Mouse (Mus musculus) G1E (cell line): ENCODE measurements around the gene Dip2b. TPM values are rescaled to one million over a fixed set of nuclear protein-coding genes. Genes with fewer than 3 reads are reported as not detected.
"Not testable (repeated sequence)": the region's sequence is repeated elsewhere in the genome, so short reads cannot be mapped to it uniquely, and the experiment has no call there.

Experiments used
- ATAC-seq: 2 replicates; pipeline ENCODE4 v1.8.0; 2016; ENCODE audit warnings: mild to moderate bottlenecking; ENCODE audit not compliant: insufficient number of reproducible peaks, poor library complexity, low FRiP score, severe bottlenecking; ENCODE audit errors: extremely low read depth
- DNase-seq: peaks from one replicate; pipeline ENCODE4 v3.0.0; 2012; ENCODE audit warnings: low spot score
- H3K27me3 ChIP-seq: 2 replicates; pipeline ENCODE4 v1.6.1; 2012; ENCODE audit warnings: mild to moderate bottlenecking, low read length, inconsistent platforms; ENCODE audit not compliant: insufficient read depth
- H3K36me3 ChIP-seq: replicated peaks from 2 replicates; pipeline ENCODE3; 2012; ENCODE audit warnings: mild to moderate bottlenecking, inconsistent platforms
- H3K4me1 ChIP-seq: 2 replicates; pipeline ENCODE4 v1.6.1; 2012; ENCODE audit warnings: low read depth, low read length, inconsistent platforms, mixed read lengths; ENCODE audit not compliant: insufficient read depth
- H3K4me3 ChIP-seq: 2 replicates; pipeline ENCODE4 v1.5.1; 2012; ENCODE audit warnings: low read depth, mild to moderate bottlenecking, inconsistent platforms, low read length, moderate library complexity, mixed read lengths
- H3K9me3 ChIP-seq: replicated peaks from 2 replicates; pipeline ENCODE4 v1.6.1; 2012; ENCODE audit warnings: inconsistent platforms
- CTCF ChIP-seq: IDR thresholded peaks from 2 replicates; pipeline ENCODE4 v1.5.1; 2012; ENCODE audit warnings: low read depth, low read length, inconsistent platforms, mixed read lengths
- GATA1 ChIP-seq: IDR thresholded peaks from 2 replicates; pipeline ENCODE4 v1.6.1; 2012; ENCODE audit warnings: borderline replicate concordance, low read length, inconsistent platforms, mixed read lengths
- GATA2 ChIP-seq: IDR thresholded peaks from 2 replicates; pipeline ENCODE4 v1.6.1; 2012; ENCODE audit warnings: low read depth, low read length, inconsistent platforms, borderline replicate concordance
- POLR2AphosphoS5 ChIP-seq: IDR thresholded peaks from 2 replicates; pipeline ENCODE4 v1.6.1; 2012; ENCODE audit warnings: low read depth, low read length, inconsistent platforms; ENCODE audit not compliant: insufficient replicate concordance
- TAL1 ChIP-seq: conservative IDR thresholded peaks from 2 replicates; pipeline ENCODE4 v1.6.1; 2012; ENCODE audit warnings: low read depth, low read length, inconsistent platforms, mixed read lengths
- polyA plus RNA-seq: library from polyadenylated mRNA; stranded (reverse); fragments of >175 nt; gene quantifications from 2 replicates; pipeline ENCODE4 v1.2.3, GENCODE M21; 2012
- total RNA-seq, 2 experiments: library from RNA; stranded (forward) in 1 of 2; stranded (reverse) in 1 of 2; fragments of 200-1000 nt in 1 of 2; fragments of >200 nt in 1 of 2; fragmentation: Nextera tagmentation in 1 of 2; gene quantifications; 2 replicates each; pipeline ENCODE4 v1.2.3; 2014 to 2017

Gene Dip2b
- total and polyA plus RNA-seq, 3 experiments: 4.4 to 36.8 (median 21.8) TPM

GRCm38 (mm10) chr15:100258646-100259425 is 220.4 kb downstream of the Dip2b start:
- DNase-seq (no peak), ATAC-seq (no peak)
- Histone ChIP-seq H3K4me3 (no peak overlapping the region), H3K4me1 (peaks cover 3% of the 10 kb centered on the region; the same call in 1 of the 2 replicates), H3K36me3 (peaks cover 71% of the 10 kb centered on the region), H3K9me3 (no peaks in the 10 kb centered on the region), H3K27me3 (no peaks in the 10 kb centered on the region)
- TF ChIP-seq GATA2 (no peak), CTCF (no peak), POLR2AphosphoS5 (no peak), GATA1 (no peak), TAL1 (no peak)

- not testable (repeated sequence) for ATAC-seq
Observed at GRCm38 (mm10) chr15:100260351-100260750, 221.9 kb downstream of the Dip2b start.

GRCm38 (mm10) chr15:100263246-100263905 is 224.9 kb downstream of the Dip2b start:
- no peak overlapping the region for H3K4me3 ChIP-seq
- TF ChIP-seq CTCF (no peak), GATA1 (no peak), GATA2 (no peak), TAL1 (no peak), POLR2AphosphoS5 (no peak)
- peaks cover 8% of the 10 kb centered on the region for H3K4me1 ChIP-seq
- no peaks in the 10 kb centered on the region; the same call in 1 of the 2 replicates for H3K9me3 ChIP-seq
- peaks cover 27% of the 10 kb centered on the region for H3K36me3 ChIP-seq
- DNase-seq (peak; percentile 9), ATAC-seq (no peak; the same call in 1 of the 2 replicates)
- no peaks in the 10 kb centered on the region for H3K27me3 ChIP-seq

More at GRCm38 (mm10) chr15:100260351-100260750, 221.9 kb downstream of the Dip2b start:
- H3K4me3 ChIP-seq, H3K4me1 ChIP-seq, H3K9me3 ChIP-seq, H3K27me3 ChIP-seq, DNase-seq: not testable (repeated sequence)
- H3K36me3 ChIP-seq: peaks cover 56% of the 10 kb centered on the region

GRCm38 (mm10) chr15:100265586-100266325 is 227.3 kb downstream of the Dip2b start:
- no peak for TF ChIP-seq TAL1
- TF ChIP-seq POLR2AphosphoS5: no peak
- TF ChIP-seq GATA1: no peak
- TF ChIP-seq GATA2: no peak
- TF ChIP-seq CTCF: no peak
- peaks cover 8% of the 10 kb centered on the region for H3K4me1 ChIP-seq
- H3K27me3 ChIP-seq: 0 out of 2 replicates have a peak, but pooled peaks cover 2% of the 10 kb centered on the region
- no peak for DNase-seq
- peaks cover 16% of the 10 kb centered on the region for H3K36me3 ChIP-seq
- H3K9me3 ChIP-seq: no peaks in the 10 kb centered on the region; the same call in 1 of the 2 replicates
- ATAC-seq: no peak
- H3K4me3 ChIP-seq: no peak overlapping the region

- H3K9me3 ChIP-seq: no peaks in the 10 kb centered on the region; the same call in 1 of the 2 replicates
- TF ChIP-seq CTCF: no peak
- TF ChIP-seq POLR2AphosphoS5: no peak
- no peak for TF ChIP-seq GATA1
- TF ChIP-seq GATA2: no peak
- no peak for TF ChIP-seq TAL1
Observed at GRCm38 (mm10) chr15:100268916-100269315, 230.5 kb downstream of the Dip2b start.

More at GRCm38 (mm10) chr15:100268916-100269315, 230.5 kb downstream of the Dip2b start:
- no peaks in the 10 kb centered on the region for H3K36me3 ChIP-seq
- peaks cover 5% of the 10 kb centered on the region for H3K4me1 ChIP-seq
- DNase-seq (no peak), ATAC-seq (no peak)
- H3K4me3 ChIP-seq: no peak overlapping the region
- peaks cover 2% of the 10 kb centered on the region; the same call in 1 of the 2 replicates for H3K27me3 ChIP-seq

Other genes starting within 250 kb of the Dip2b start
- not detected in 2 replicates for gene Lima1, start 163.2 kb upstream of the Dip2b start, total RNA-seq (2014; fragmentation: Nextera tagmentation)
- gene Lima1, start 163.2 kb upstream of the Dip2b start, total RNA-seq (2017): 0.06 and 0.87 TPM in 2 replicates
- gene Lima1, start 163.2 kb upstream of the Dip2b start, polyA plus RNA-seq: 0.01 TPM in 1 of 2 replicates, not detected in the other
- not detected in 2 replicates for gene Fam186a, start 71.6 kb upstream of the Dip2b start, total RNA-seq (2014; fragmentation: Nextera tagmentation)
- gene Fam186a, start 71.6 kb upstream of the Dip2b start, total RNA-seq (2017): 0.06 and 0.16 TPM in 2 replicates
- not detected in 2 replicates for gene Fam186a, start 71.6 kb upstream of the Dip2b start, polyA plus RNA-seq
- 200 and 207 TPM in 2 replicates for gene Larp4, start 68.6 kb upstream of the Dip2b start, total RNA-seq (2014; fragmentation: Nextera tagmentation)
- 68.8 and 85.3 TPM in 2 replicates for gene Larp4, start 68.6 kb upstream of the Dip2b start, total RNA-seq (2017)
- gene Larp4, start 68.6 kb upstream of the Dip2b start, polyA plus RNA-seq: 13.4 and 14.0 TPM in 2 replicates
- 72.0 and 75.1 TPM in 2 replicates for gene Atf1, start 189.2 kb downstream of the Dip2b start, total RNA-seq (2014; fragmentation: Nextera tagmentation)
- gene Atf1, start 189.2 kb downstream of the Dip2b start, total RNA-seq (2017): 49.7 and 68.8 TPM in 2 replicates
- 44.9 and 60.0 TPM in 2 replicates for gene Atf1, start 189.2 kb downstream of the Dip2b start, polyA plus RNA-seq
- not detected in 2 replicates for gene Tmprss12, start 242.2 kb downstream of the Dip2b start, total RNA-seq (2014; fragmentation: Nextera tagmentation)
- gene Tmprss12, start 242.2 kb downstream of the Dip2b start, total RNA-seq (2017): 0.12 TPM in 1 of 2 replicates, not detected in the other
- not detected in 2 replicates for gene Tmprss12, start 242.2 kb downstream of the Dip2b start, polyA plus RNA-seq